Mouse (Mus musculus) thymus, postnatal 4 days (tissue): Measurements from ENCODE around the gene Pcsk4.

Source experiments
- DNase-seq: peaks from one replicate; pipeline ENCODE4 v3.0.0; 2021

Gene Pcsk4

GRCm38 (mm10) chr10:80296824-80297223, 32.5 kb downstream of the Pcsk4 start:
- DNase-seq, result no peak

- DNase-seq, result peak; percentile 78
These were observed 33.5 kb downstream of the Pcsk4 start, which contains the start of gene Apc2 for GRCm38 (mm10) chr10:80295618-80296425. Gene Apc2 (plus strand): TSS chr10:80295977.

GRCm38 (mm10) chr10:80294788-80295303, 34.5 kb downstream of the Pcsk4 start:
- DNase-seq, result no peak

- no peak for DNase-seq
These were observed 35.0 kb downstream of the Pcsk4 start for GRCm38 (mm10) chr10:80294311-80294710.

- DNase-seq, result peak; percentile 53
These were observed 36.0 kb downstream of the Pcsk4 start for GRCm38 (mm10) chr10:80293325-80293724.

- DNase-seq, result peak; percentile 97
These were observed 36.8 kb downstream of the Pcsk4 start, which contains the start of gene Rps15 for GRCm38 (mm10) chr10:80292251-80293146. Gene Rps15 (plus strand): TSS chr10:80292453.

GRCm38 (mm10) chr10:80288657-80289056, 40.6 kb downstream of the Pcsk4 start:
- no peak for DNase-seq

- DNase-seq, result no peak
These were observed 41.2 kb downstream of the Pcsk4 start for GRCm38 (mm10) chr10:80288097-80288496.

- no peak for DNase-seq
These were observed 43.9 kb downstream of the Pcsk4 start for GRCm38 (mm10) chr10:80285222-80286070.

GRCm38 (mm10) chr10:80282481-80283441, 46.5 kb downstream of the Pcsk4 start:
- DNase-seq, result no peak

GRCm38 (mm10) chr10:80281921-80282371, 47.4 kb downstream of the Pcsk4 start:
- DNase-seq, result no peak

- DNase-seq, result no peak
These were observed 48.0 kb downstream of the Pcsk4 start for GRCm38 (mm10) chr10:80281304-80281703.

GRCm38 (mm10) chr10:80279273-80279672, 50.0 kb downstream of the Pcsk4 start:
- DNase-seq, result no peak

GRCm38 (mm10) chr10:80278390-80278789, 50.9 kb downstream of the Pcsk4 start:
- DNase-seq, result no peak

GRCm38 (mm10) chr10:80276238-80276637, 53.1 kb downstream of the Pcsk4 start:
- no peak for DNase-seq

GRCm38 (mm10) chr10:80273847-80274246, 55.5 kb downstream of the Pcsk4 start:
- DNase-seq, result no peak

GRCm38 (mm10) chr10:80271870-80272585, 57.3 kb downstream of the Pcsk4 start:
- no peak for DNase-seq
